Mouse (Mus musculus) forebrain, postnatal 0 days (tissue): ENCODE measurements around the gene Mrps30. TPM values are rescaled to one million over a fixed set of nuclear protein-coding genes. Genes with fewer than 3 reads are reported as not detected.

ENCODE experiments used
- ATAC-seq: fragments of 200-750 bp; cut with Nextera tagmentation; 2 replicates; pipeline ENCODE4 v1.8.0; 2017; ENCODE audit warnings: mild to moderate bottlenecking, moderate library complexity
- DNase-seq: peaks from one replicate; pipeline ENCODE4 v3.0.0-alpha.2; 2015
- H3K27ac ChIP-seq: fragments of 300-500 bp; sonication (generic); 2 replicates; pipeline ENCODE4 v1.5.1; 2014; ENCODE audit warnings: low read depth, mild to moderate bottlenecking, antibody characterized with exemption, low read length, moderate library complexity, mixed read lengths
- H3K27me3 ChIP-seq: fragments of 300-500 bp; sonication (generic); 2 replicates; pipeline ENCODE4 v1.6.1; 2014; ENCODE audit warnings: mild to moderate bottlenecking, low read length, mixed read lengths; ENCODE audit not compliant: insufficient read depth
- H3K36me3 ChIP-seq: fragments of 300-500 bp; sonication (generic); 2 replicates; pipeline ENCODE4 v1.6.1; 2014; ENCODE audit warnings: mild to moderate bottlenecking, moderate library complexity; ENCODE audit not compliant: insufficient read depth
- H3K4me1 ChIP-seq: fragments of 300-500 bp; sonication (generic); 2 replicates; pipeline ENCODE4 v1.6.1; 2014; ENCODE audit warnings: antibody characterized with exemption; ENCODE audit not compliant: insufficient read depth
- H3K4me2 ChIP-seq: fragments of 300-500 bp; sonication (generic); 2 replicates; pipeline ENCODE4 v1.6.1; 2014; ENCODE audit warnings: low read depth, mild to moderate bottlenecking, moderate library complexity
- H3K4me3 ChIP-seq: fragments of 300-500 bp; sonication (generic); 2 replicates; pipeline ENCODE4 v1.5.1; 2014; ENCODE audit warnings: low read depth, low read length, mixed read lengths
- H3K9ac ChIP-seq: fragments of 300-500 bp; sonication (generic); 2 replicates; pipeline ENCODE4 v1.6.1; 2014; ENCODE audit warnings: mild to moderate bottlenecking
- H3K9me3 ChIP-seq: fragments of 300-500 bp; sonication (generic); 2 replicates; pipeline ENCODE4 v1.6.1; 2016; ENCODE audit warnings: low read length
- CTCF ChIP-seq: sonication (generic); IDR thresholded peaks from 2 replicates; pipeline ENCODE4 v1.5.1; 2016; ENCODE audit warnings: antibody characterized with exemption, control low read depth, low read depth
- WGBS: fragments of 180-500 bp; shearing (Covaris S2); extraction: QIAGEN DNeasy Blood & Tissue Kit; methylation state at CpG from one replicate; pipeline ENCODE4 v1.1.7; 2014; 5-methylcytosine and 5-hydroxymethylcytosine counted together
- polyA plus RNA-seq: library from polyadenylated mRNA; unstranded; fragments of >200 nt; fragmentation: Nextera tagmentation; extraction: Ambion mirVana; gene quantifications from 2 replicates; pipeline ENCODE4 v1.2.1, GENCODE M21; 2015
- total RNA-seq: library from RNA; depleted of rRNA; stranded (reverse); fragments of >200 nt; gene quantifications from 2 replicates; pipeline ENCODE4 v1.2.3, GENCODE M21; 2014; rRNA removed

Mrps30 gene
- total and polyA plus RNA-seq, 2 experiments from 2014 or later: 24.2 to 31.1 TPM

- Histone ChIP-seq H3K27me3 (no peaks in the 10 kb centered on the region), H3K9ac (no peak overlapping the region), H3K27ac (no peak overlapping the region), H3K4me3 (no peak overlapping the region), H3K4me2 (no peak overlapping the region), H3K9me3 (no peaks in the 10 kb centered on the region), H3K36me3 (no peaks in the 10 kb centered on the region), H3K4me1 (no peaks in the 10 kb centered on the region)
- DNase-seq (peak; percentile 76), ATAC-seq (peak; percentile 66)
- 21% methylated on average over 10 of the region's 10 CpGs for WGBS
- TF ChIP-seq CTCF: peak; percentile 89
Measured at GRCm38 (mm10) chr13:118350257-118350656, 36.8 kb downstream of the Mrps30 start.

Other genes starting within 250 kb of the Mrps30 start
- 0.43 and 1.0 TPM in 2 replicates for gene B430218F22Rik, start 622 bp downstream of the Mrps30 start, total RNA-seq
- gene B430218F22Rik, start 622 bp downstream of the Mrps30 start, polyA plus RNA-seq: 1.7 and 2.7 TPM in 2 replicates